Mouse (Mus musculus): ENCODE measurements around the gene Msmb. TPM values are rescaled to one million over a fixed set of nuclear protein-coding genes. Genes with fewer than 3 reads are reported as not detected.
A peak's percentile ranks its signal among the peaks of the same experiment; 100 is the strongest.

The Msmb gene
- polyA plus RNA-seq, 1 experiment from 2014 or later: 0.22 TPM

- WGBS (ENCODE audit: insufficient replicate concordance): 69% methylated on average over 5 of the region's 5 CpGs
- DNase-seq: no peak
- Histone ChIP-seq H3K4me1 (ENCODE audit: insufficient read depth) (peaks cover 8% of the 10 kb centered on the region), H3K9me3 (ENCODE audit: low read length) (no peaks in the 10 kb centered on the region), H3K27ac (ENCODE audit: low read depth) (no peak overlapping the region), H3K27me3 (ENCODE audit: insufficient read depth, low read length) (no peaks in the 10 kb centered on the region), H3K4me3 (ENCODE audit: low read depth, low read length) (no peak overlapping the region), H3K4me2 (ENCODE audit: low read depth, low read length) (no peak overlapping the region), H3K36me3 (replicated peaks; ENCODE audit: insufficient read depth, low read length) (no peaks in the 10 kb centered on the region), H3K9ac (replicated peaks) (no peak overlapping the region)
- TF ChIP-seq EP300 (IDR thresholded peaks at IDR 0.05; ENCODE audit: low read depth) (no peak), CTCF (IDR thresholded peaks at IDR 0.05; ENCODE audit: low read depth) (no peak)
- ATAC-seq: no peak
Observed at GRCm38 (mm10) chr14:32140359-32140965, 1.4 kb upstream of the Msmb start.

GRCm38 (mm10) chr14:32144734-32145133 is 2.9 kb downstream of the Msmb start:
- Histone ChIP-seq H3K9me3 (ENCODE audit: low read length) (peaks cover 6% of the 10 kb centered on the region), H3K4me3 (ENCODE audit: low read depth, low read length) (no peak overlapping the region), H3K9ac (replicated peaks) (no peak overlapping the region), H3K27me3 (ENCODE audit: insufficient read depth, low read length) (no peaks in the 10 kb centered on the region), H3K36me3 (replicated peaks; ENCODE audit: insufficient read depth, low read length) (no peaks in the 10 kb centered on the region), H3K27ac (ENCODE audit: low read depth) (no peak overlapping the region), H3K4me1 (ENCODE audit: insufficient read depth) (no peaks in the 10 kb centered on the region; the same call in 1 of the 2 replicates), H3K4me2 (ENCODE audit: low read depth, low read length) (no peak overlapping the region)
- no peak for TF ChIP-seq EP300 (IDR thresholded peaks at IDR 0.05; ENCODE audit: low read depth)
- DNase-seq: no peak
- no peak for ATAC-seq

- DNase-seq: no peak
- H3K4me3 ChIP-seq (ENCODE audit: low read depth, low read length): peak overlapping the region; percentile 41
Observed at GRCm38 (mm10) chr14:32145401-32145800, 3.6 kb downstream of the Msmb start.

GRCm38 (mm10) chr14:32145809-32146511 is 4.1 kb downstream of the Msmb start:
- DNase-seq (peak; percentile 61), ATAC-seq (peak; percentile 98)
- Histone ChIP-seq H3K4me1 (ENCODE audit: insufficient read depth) (no peaks in the 10 kb centered on the region; the same call in 1 of the 2 replicates), H3K27me3 (ENCODE audit: insufficient read depth, low read length) (no peaks in the 10 kb centered on the region), H3K4me3 (ENCODE audit: low read depth, low read length) (peak overlapping the region; percentile 41), H3K9me3 (ENCODE audit: low read length) (peaks cover 6% of the 10 kb centered on the region), H3K27ac (ENCODE audit: low read depth) (peak overlapping the region; percentile 88), H3K36me3 (replicated peaks; ENCODE audit: insufficient read depth, low read length) (no peaks in the 10 kb centered on the region), H3K4me2 (ENCODE audit: low read depth, low read length) (peak overlapping the region; percentile 49), H3K9ac (replicated peaks) (peak overlapping the region; percentile 53)
- 40% methylated on average over 7 of the region's 7 CpGs for WGBS (ENCODE audit: insufficient replicate concordance)
- no peak for TF ChIP-seq CTCF (IDR thresholded peaks at IDR 0.05; ENCODE audit: low read depth)
- TF ChIP-seq EP300 (IDR thresholded peaks at IDR 0.05; ENCODE audit: low read depth): peak; percentile 99

More at GRCm38 (mm10) chr14:32145401-32145800, 3.6 kb downstream of the Msmb start:
- peak overlapping the region; percentile 49 for H3K4me2 ChIP-seq (ENCODE audit: low read depth, low read length)
- no peak for TF ChIP-seq EP300 (IDR thresholded peaks at IDR 0.05; ENCODE audit: low read depth)
- no peak for TF ChIP-seq CTCF (IDR thresholded peaks at IDR 0.05; ENCODE audit: low read depth)
- WGBS (ENCODE audit: insufficient replicate concordance): 53% methylated on average over 4 of the region's 4 CpGs
- peak overlapping the region; percentile 88 for H3K27ac ChIP-seq (ENCODE audit: low read depth)
- H3K4me1 ChIP-seq (ENCODE audit: insufficient read depth): no peaks in the 10 kb centered on the region; the same call in 1 of the 2 replicates
- H3K36me3 ChIP-seq (replicated peaks; ENCODE audit: insufficient read depth, low read length): no peaks in the 10 kb centered on the region
- peaks cover 6% of the 10 kb centered on the region for H3K9me3 ChIP-seq (ENCODE audit: low read length)
- H3K27me3 ChIP-seq (ENCODE audit: insufficient read depth, low read length): no peaks in the 10 kb centered on the region
- peak overlapping the region; percentile 53 for H3K9ac ChIP-seq (replicated peaks)
- peak; percentile 22; the same call in 1 of the 2 replicates for ATAC-seq

- Histone ChIP-seq H3K9ac (replicated peaks) (no peak overlapping the region), H3K36me3 (replicated peaks; ENCODE audit: insufficient read depth, low read length) (no peaks in the 10 kb centered on the region), H3K27ac (ENCODE audit: low read depth) (peak overlapping the region; percentile 88), H3K4me3 (ENCODE audit: low read depth, low read length) (no peak overlapping the region), H3K4me2 (ENCODE audit: low read depth, low read length) (peak overlapping the region; percentile 49; the same call in 1 of the 2 replicates), H3K9me3 (ENCODE audit: low read length) (peaks cover 6% of the 10 kb centered on the region), H3K4me1 (ENCODE audit: insufficient read depth) (no peaks in the 10 kb centered on the region; the same call in 1 of the 2 replicates), H3K27me3 (ENCODE audit: insufficient read depth, low read length) (no peaks in the 10 kb centered on the region)
- TF ChIP-seq EP300 (IDR thresholded peaks at IDR 0.05; ENCODE audit: low read depth) (no peak), CTCF (IDR thresholded peaks at IDR 0.05; ENCODE audit: low read depth) (no peak)
- ATAC-seq: peak; percentile 50
- DNase-seq: no peak
- 56% methylated on average over 2 of the region's 2 CpGs for WGBS (ENCODE audit: insufficient replicate concordance)
Observed at GRCm38 (mm10) chr14:32146578-32146977, 4.8 kb downstream of the Msmb start.

- no peak overlapping the region for H3K9ac ChIP-seq (replicated peaks)
- TF ChIP-seq EP300 (IDR thresholded peaks at IDR 0.05; ENCODE audit: low read depth): no peak
- TF ChIP-seq CTCF (IDR thresholded peaks at IDR 0.05; ENCODE audit: low read depth): peak; percentile 55
- H3K9me3 ChIP-seq (ENCODE audit: low read length): peaks cover 6% of the 10 kb centered on the region
- no peaks in the 10 kb centered on the region for H3K36me3 ChIP-seq (replicated peaks; ENCODE audit: insufficient read depth, low read length)
- no peaks in the 10 kb centered on the region for H3K27me3 ChIP-seq (ENCODE audit: insufficient read depth, low read length)
- 83% methylated on average over 2 of the region's 2 CpGs for WGBS (ENCODE audit: insufficient replicate concordance)
- no peak overlapping the region for H3K27ac ChIP-seq (ENCODE audit: low read depth)
- ATAC-seq (no peak), DNase-seq (no peak)
- no peak overlapping the region for H3K4me2 ChIP-seq (ENCODE audit: low read depth, low read length)
- H3K4me3 ChIP-seq (ENCODE audit: low read depth, low read length): no peak overlapping the region
- peaks cover 10% of the 10 kb centered on the region for H3K4me1 ChIP-seq (ENCODE audit: insufficient read depth)
Observed at GRCm38 (mm10) chr14:32150872-32151271, 9.0 kb downstream of the Msmb start.

Data from liver, postnatal 0 days (tissue).